Mouse (Mus musculus): Measurements from ENCODE around the gene Zfhx3.

DNA sequence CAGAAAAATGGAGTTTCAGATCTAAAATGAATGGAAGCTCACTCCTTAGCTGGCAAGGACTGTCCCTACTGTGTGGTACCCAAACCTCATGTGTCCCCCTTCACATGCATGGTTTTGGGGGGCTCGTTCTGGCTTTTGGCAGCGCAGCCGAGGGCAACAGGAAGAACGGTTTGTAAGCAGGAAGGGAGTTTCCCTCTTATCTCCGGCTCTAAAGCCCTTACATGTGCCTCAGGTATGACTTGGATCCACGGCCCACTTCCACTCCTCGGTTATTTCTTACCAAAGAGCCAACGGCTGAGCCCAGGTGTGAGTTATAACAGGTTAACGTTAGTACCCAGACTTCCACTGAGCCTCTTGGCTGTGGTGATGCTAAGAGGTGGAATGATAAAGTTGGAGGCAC lies 990.3 kb downstream of the Zfhx3 start:
- TF ChIP-seq CTCF (IDR thresholded peaks at IDR 0.05), result no peak
- TF ChIP-seq EP300 (IDR thresholded peaks at IDR 0.05), result no peak
